Mouse (Mus musculus): ENCODE data around the gene Ifngr2. TPM values are rescaled to one million over a fixed set of nuclear protein-coding genes. Genes with fewer than 3 reads are reported as not detected.

Ifngr2 gene
- total and polyA plus RNA-seq, 3 experiments, result 19.9 to 34.0 (median 25.1) TPM

- no peak for DNase-seq
Measured at GRCm38 (mm10) chr16:91565292-91565951, 18.6 kb downstream of the Ifngr2 start.

- DNase-seq, result no peak
Measured at GRCm38 (mm10) chr16:91566002-91566401, 19.1 kb downstream of the Ifngr2 start.

DNA sequence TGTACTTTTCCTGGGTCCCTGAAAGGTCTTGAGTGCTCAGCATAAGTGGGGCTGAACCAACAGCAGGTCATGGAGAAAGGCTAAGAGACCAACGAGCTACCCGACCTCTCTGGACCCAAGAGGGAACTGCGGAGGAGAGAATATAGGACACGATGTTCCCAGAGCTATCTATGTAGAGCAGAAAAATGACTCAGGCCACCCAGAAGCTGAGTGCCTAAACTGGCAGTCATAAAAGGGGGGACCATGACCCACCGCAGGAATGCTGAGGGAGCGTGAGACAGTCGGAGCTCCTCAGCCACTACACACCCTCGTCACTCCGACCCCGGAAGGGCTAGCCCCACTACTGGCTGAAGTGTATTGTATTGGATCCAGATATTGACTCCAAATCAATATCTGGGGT is 22.1 kb downstream of the Ifngr2 start:
- no peak for DNase-seq

- no peak for DNase-seq
Measured at GRCm38 (mm10) chr16:91571105-91571504, 24.2 kb downstream of the Ifngr2 start.

GRCm38 (mm10) chr16:91575151-91575550 is 28.3 kb downstream of the Ifngr2 start:
- DNase-seq, result no peak

GRCm38 (mm10) chr16:91578980-91579720 is 32.3 kb downstream of the Ifngr2 start:
- no peak for DNase-seq

DNA sequence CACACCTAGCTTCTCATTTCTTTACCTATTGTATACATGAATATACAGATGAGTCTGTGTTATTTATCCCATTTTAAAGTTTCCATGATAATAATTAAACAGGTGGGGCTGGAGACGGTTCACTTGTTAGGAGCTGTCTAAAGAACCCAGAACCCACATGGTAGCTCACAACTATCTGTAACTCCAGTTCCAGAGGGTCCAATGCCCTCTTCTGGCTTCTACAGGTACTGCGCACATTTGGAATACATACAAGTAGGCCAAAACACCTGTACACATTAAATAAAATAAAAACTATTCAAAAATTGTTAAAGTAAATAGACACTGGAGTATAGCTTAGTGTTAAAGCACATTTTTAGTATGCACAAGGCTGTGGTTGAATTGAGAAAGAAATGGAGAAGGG is 35.4 kb downstream of the Ifngr2 start:
- DNase-seq, result no peak

DNA sequence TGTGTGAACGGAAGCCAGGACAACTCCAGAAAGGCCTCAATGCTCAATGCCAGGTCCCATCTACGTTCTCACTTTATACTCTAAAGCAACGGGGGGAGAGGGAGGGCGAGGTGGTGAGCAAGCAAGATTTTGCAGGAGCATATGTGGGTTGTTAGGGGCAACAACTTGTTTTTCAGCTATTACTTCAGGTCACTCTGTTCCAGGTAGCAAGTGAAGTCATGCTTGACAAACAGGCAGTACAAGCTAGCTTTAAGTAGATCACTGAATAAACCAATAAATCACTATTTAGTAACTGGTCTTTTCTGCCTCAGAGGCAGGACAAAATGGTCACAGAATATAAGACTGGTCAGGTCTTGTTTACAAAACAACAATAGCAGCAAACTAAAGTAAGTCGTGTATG is 38.7 kb downstream of the Ifngr2 start:
- DNase-seq, result no peak

DNA sequence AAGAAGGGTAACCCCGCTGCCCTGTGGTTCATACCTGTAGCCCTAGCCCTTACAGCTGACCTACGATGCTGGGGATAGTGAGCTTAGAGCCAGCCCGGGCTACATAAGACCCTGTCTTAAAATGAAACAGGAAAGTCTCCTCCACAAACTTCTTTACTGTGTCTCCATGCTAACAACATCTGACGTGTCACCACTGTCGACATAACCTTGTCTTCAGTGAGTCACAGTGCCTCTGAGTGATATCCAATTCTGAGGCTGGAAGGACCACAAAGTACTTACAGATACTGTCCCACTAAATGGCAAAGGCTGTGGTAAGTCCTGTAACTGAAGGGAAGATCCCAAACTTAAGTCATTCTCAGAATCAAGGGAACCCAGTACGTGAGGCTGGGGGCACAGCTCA is 39.4 kb downstream of the Ifngr2 start:
- peak; percentile 36 for DNase-seq

GRCm38 (mm10) chr16:91587730-91588453 is 41.0 kb downstream of the Ifngr2 start:
- no peak for DNase-seq

GRCm38 (mm10) chr16:91588703-91589102 is 41.8 kb downstream of the Ifngr2 start:
- no peak for DNase-seq

GRCm38 (mm10) chr16:91592162-91592561 is 45.3 kb downstream of the Ifngr2 start:
- no peak for DNase-seq

- no peak for DNase-seq
Measured at GRCm38 (mm10) chr16:91593262-91593661, 46.4 kb downstream of the Ifngr2 start.

DNA sequence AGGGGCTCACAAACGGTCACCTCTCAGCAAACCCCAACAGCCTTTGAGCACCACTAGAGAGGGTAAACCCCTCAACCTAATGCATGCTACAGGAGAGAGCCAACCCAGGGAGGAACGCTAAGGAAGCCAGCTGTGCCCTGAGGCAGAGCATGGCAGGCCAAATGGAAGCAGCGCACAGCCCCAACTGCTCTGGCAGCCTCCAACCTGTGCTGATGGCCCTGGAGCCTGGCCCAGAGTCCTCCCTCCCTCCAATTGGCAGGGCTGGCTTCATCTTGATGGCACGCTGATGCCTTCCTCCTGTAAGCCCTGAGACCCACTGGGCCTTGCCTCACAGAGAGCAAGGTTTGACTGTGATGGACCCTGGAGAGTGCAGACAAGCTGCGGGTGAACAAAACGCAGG is 48.2 kb downstream of the Ifngr2 start:
- DNase-seq, result peak; percentile 35

- no peak for DNase-seq
Measured at GRCm38 (mm10) chr16:91596397-91596778, 49.5 kb downstream of the Ifngr2 start.

DNA sequence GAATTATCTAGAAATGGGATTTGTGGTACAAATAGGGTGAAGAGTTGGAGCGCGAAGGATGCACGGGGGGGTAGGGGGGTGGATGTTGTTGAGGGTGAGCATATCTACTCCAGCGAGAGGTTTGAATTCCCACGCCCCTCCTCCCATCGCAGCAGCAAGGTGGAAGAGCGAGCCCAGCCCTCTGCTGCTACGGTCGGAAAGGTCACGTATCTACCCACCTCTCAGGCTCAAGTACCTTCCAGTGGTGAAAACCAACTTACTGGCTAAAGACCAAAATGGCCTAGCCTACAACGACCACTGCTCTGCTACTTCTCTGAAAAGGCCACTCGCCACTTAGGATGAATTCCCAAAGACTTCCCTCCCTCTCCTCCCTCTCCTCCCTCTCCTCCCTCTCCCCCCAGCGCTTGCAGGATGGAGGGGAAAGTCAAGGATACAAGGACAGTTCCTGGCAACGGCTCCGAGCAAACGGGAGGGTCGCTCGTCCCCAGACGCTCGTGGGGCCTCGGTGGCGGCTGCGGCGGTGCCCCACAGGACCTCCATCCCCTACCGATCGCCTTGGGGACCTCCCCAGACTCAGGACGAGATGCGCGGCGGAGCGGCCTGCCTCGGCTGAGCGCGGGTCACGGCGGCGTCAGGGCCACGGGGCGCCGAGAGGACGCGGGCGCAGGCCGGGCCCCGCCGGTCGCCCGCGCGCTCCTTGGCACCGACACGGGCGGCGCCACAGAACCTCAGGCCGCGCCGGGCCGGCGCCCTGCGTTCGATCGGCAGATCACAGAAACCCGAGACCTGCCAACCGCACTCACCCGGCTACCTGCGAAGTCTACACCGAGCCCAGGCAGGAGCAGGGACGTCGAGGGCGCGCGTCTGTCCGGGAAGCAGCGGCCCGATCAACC is 50.2 kb downstream of the Ifngr2 start:
- no peak for DNase-seq

DNA sequence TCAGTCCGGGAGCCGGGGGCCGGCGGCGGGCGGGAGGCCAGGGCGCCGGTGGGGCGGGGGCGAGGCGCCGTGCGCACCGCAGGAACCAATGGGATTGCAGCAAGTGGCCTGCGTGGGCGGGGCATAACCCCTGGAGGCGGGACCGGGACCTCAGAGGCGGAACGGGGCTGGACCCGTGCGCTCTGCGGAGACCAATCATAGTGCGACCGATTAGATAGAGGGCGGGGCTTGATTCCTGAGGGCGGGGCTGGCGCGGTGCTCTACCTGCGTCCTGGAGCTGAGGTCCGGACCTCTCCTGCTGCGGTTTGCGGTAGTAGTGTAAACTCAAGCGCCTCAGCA is 50.8 kb downstream of the Ifngr2 start, which contains the start of gene Tmem50b:
Tmem50b (minus strand) TSS at position 129 of the 339 bp plus-strand sequence.
- DNase-seq, result peak; percentile 100

- DNase-seq, result no peak
Measured at GRCm38 (mm10) chr16:91599242-91599641, 52.4 kb downstream of the Ifngr2 start.

GRCm38 (mm10) chr16:91601081-91601480 is 54.2 kb downstream of the Ifngr2 start:
- DNase-seq, result no peak

GRCm38 (mm10) chr16:91601693-91602092 is 54.8 kb downstream of the Ifngr2 start:
- no peak for DNase-seq

GRCm38 (mm10) chr16:91605156-91605555 is 58.3 kb downstream of the Ifngr2 start:
- no peak for DNase-seq

GRCm38 (mm10) chr16:91606958-91607357 is 60.1 kb downstream of the Ifngr2 start:
- no peak for DNase-seq

Measured in adrenal gland, adult 2 months (tissue).